Mouse (Mus musculus): ENCODE measurements around the gene Zfp961.

GRCm38 (mm10) chr8:71912286-71912685 lies 38.6 kb upstream of the Zfp961 start:
- no peak for TF ChIP-seq CTCF (IDR thresholded peaks at IDR 0.05; ENCODE audit: borderline replicate concordance, insufficient read depth, low read depth, low read length)
- TF ChIP-seq POLR2A (IDR thresholded peaks at IDR 0.05; ENCODE audit: borderline replicate concordance, insufficient read depth, low read length) = no peak

Data from cerebellum, adult 2 months (tissue).